Mouse (Mus musculus) bone marrow macrophage, adult 2 months (primary cell): ENCODE measurements at regions not wholly inside any gene's neighbourhood (a gene's known extent, or its start where the extent isn't known, plus 50 kb on each side); places are given as distances from the start of the nearest gene placed in this dataset.
"Not testable (repeated sequence)": the region's sequence is repeated elsewhere in the genome, so short reads cannot be mapped to it uniquely, and the experiment has no call there.

Experiments
- H3K27ac ChIP-seq: 2 replicates; pipeline ENCODE4 v1.5.1; 2012; ENCODE audit warnings: low read depth, low read length; ENCODE audit not compliant: insufficient read depth
- H3K4me1 ChIP-seq: 2 replicates; pipeline ENCODE4 v1.6.1; 2012; ENCODE audit warnings: low read length; ENCODE audit not compliant: control insufficient read depth, insufficient read depth
- H3K4me3 ChIP-seq: 2 replicates; pipeline ENCODE4 v1.5.1; 2012; ENCODE audit warnings: mild to moderate bottlenecking, low read length, moderate library complexity; ENCODE audit not compliant: insufficient read depth
- CTCF ChIP-seq: IDR thresholded peaks from 2 replicates; pipeline ENCODE4 v1.5.1; 2012; ENCODE audit warnings: low read depth, mild to moderate bottlenecking, low read length, moderate library complexity
- POLR2A ChIP-seq: IDR thresholded peaks from 2 replicates; pipeline ENCODE4 v1.6.1; 2012; ENCODE audit warnings: mild to moderate bottlenecking, low read depth, low read length, borderline replicate concordance

- H3K4me3 ChIP-seq = no peak overlapping the region
- TF ChIP-seq POLR2A (no peak), CTCF (no peak)
- H3K4me1 ChIP-seq = no peaks in the 10 kb centered on the region
- H3K27ac ChIP-seq = no peak overlapping the region
Observed at GRCm38 (mm10) chrX:94785983-94786382, 61.6 kb downstream of the Zxdb start.

GRCm38 (mm10) chrX:94788331-94788920 is 64.1 kb downstream of the Zxdb start:
- H3K27ac ChIP-seq = no peak overlapping the region
- TF ChIP-seq CTCF (no peak), POLR2A (no peak)
- H3K4me3 ChIP-seq = no peak overlapping the region
- no peaks in the 10 kb centered on the region for H3K4me1 ChIP-seq

GRCm38 (mm10) chrX:94796845-94797244 is 72.5 kb downstream of the Zxdb start:
- H3K4me1 ChIP-seq, H3K4me3 ChIP-seq, H3K27ac ChIP-seq: not testable (repeated sequence)

- H3K4me3 ChIP-seq, H3K27ac ChIP-seq, H3K4me1 ChIP-seq: not testable (repeated sequence)
Observed at GRCm38 (mm10) chrX:94797348-94798182, 73.2 kb downstream of the Zxdb start.

GRCm38 (mm10) chrX:94798183-94798619 is 73.8 kb downstream of the Zxdb start:
- not testable (repeated sequence) for H3K4me1 ChIP-seq, H3K27ac ChIP-seq

GRCm38 (mm10) chrX:94812760-94813159 is 88.4 kb downstream of the Zxdb start:
- not testable (repeated sequence) for H3K4me3 ChIP-seq, H3K4me1 ChIP-seq, H3K27ac ChIP-seq

More at GRCm38 (mm10) chrX:94798183-94798619, 73.8 kb downstream of the Zxdb start:
- H3K4me3 ChIP-seq = not testable (repeated sequence)

GRCm38 (mm10) chrX:94827524-94827923 is 103.2 kb downstream of the Zxdb start:
- H3K27ac ChIP-seq, H3K4me1 ChIP-seq, H3K4me3 ChIP-seq: not testable (repeated sequence)

GRCm38 (mm10) chrX:94844110-94844779 is 119.9 kb downstream of the Zxdb start:
- H3K4me1 ChIP-seq, H3K4me3 ChIP-seq: not testable (repeated sequence)

GRCm38 (mm10) chrX:94849549-94849948 is 125.2 kb downstream of the Zxdb start:
- H3K4me1 ChIP-seq, H3K27ac ChIP-seq, H3K4me3 ChIP-seq: not testable (repeated sequence)

More at GRCm38 (mm10) chrX:94844110-94844779, 119.9 kb downstream of the Zxdb start:
- not testable (repeated sequence) for H3K27ac ChIP-seq

GRCm38 (mm10) chrX:94857501-94857900 is 133.1 kb downstream of the Zxdb start:
- no peak for TF ChIP-seq POLR2A
- TF ChIP-seq CTCF = no peak
- no peaks in the 10 kb centered on the region for H3K4me1 ChIP-seq
- H3K27ac ChIP-seq = no peak overlapping the region
- H3K4me3 ChIP-seq = no peak overlapping the region

GRCm38 (mm10) chrX:94857954-94858353 is 133.6 kb downstream of the Zxdb start:
- Histone ChIP-seq H3K27ac (no peak overlapping the region), H3K4me3 (no peak overlapping the region), H3K4me1 (no peaks in the 10 kb centered on the region)
- TF ChIP-seq POLR2A = no peak
- no peak for TF ChIP-seq CTCF
